Mouse (Mus musculus): ENCODE measurements around the gene Olfr1062. TPM values are rescaled to one million over a fixed set of nuclear protein-coding genes. Genes with fewer than 3 reads are reported as not detected.
"Not testable (repeated sequence)": the region's sequence is repeated elsewhere in the genome, so short reads cannot be mapped to it uniquely, and the experiment has no call there.

Olfr1062 gene
- polyA plus RNA-seq, 1 experiment from 2014 or later = not detected

- not testable (repeated sequence) for H3K36me3 ChIP-seq (ENCODE audit: control insufficient read depth, insufficient read depth, low read length); H3K4me2 ChIP-seq (ENCODE audit: low read depth); H3K27me3 ChIP-seq (ENCODE audit: control insufficient read depth, insufficient read depth, low read length); H3K4me3 ChIP-seq (ENCODE audit: low read depth, low read length); H3K9ac ChIP-seq (ENCODE audit: low read length); DNase-seq (ENCODE audit: low spot score); H3K9me3 ChIP-seq (ENCODE audit: control insufficient read depth, low read length); ATAC-seq (ENCODE audit: insufficient read depth, low FRiP score, low TSS enrichment); H3K27ac ChIP-seq (ENCODE audit: low read depth, low read length); H3K4me1 ChIP-seq (ENCODE audit: control insufficient read depth, insufficient read depth, low read length)
These were observed 38.1 kb downstream of the Olfr1062 start, which contains the start of gene Olfr1058 for GRCm38 (mm10) chr2:86388461-86388860. Olfr1058 (minus strand) TSS chr2:86388561.

GRCm38 (mm10) chr2:86378293-86378692, 48.3 kb downstream of the Olfr1062 start, which contains the start of gene Olfr1057:
Olfr1057 (minus strand) TSS chr2:86378393.
- no peak within 1 kb of the TSS for H3K27ac ChIP-seq (ENCODE audit: low read depth, low read length)
- no peaks in the 10 kb centered on the region for H3K9me3 ChIP-seq (ENCODE audit: control insufficient read depth, low read length)
- ATAC-seq (ENCODE audit: insufficient read depth, low FRiP score, low TSS enrichment) (no peak), DNase-seq (ENCODE audit: low spot score) (no peak)
- no peaks in the 10 kb centered on the region for H3K27me3 ChIP-seq (ENCODE audit: control insufficient read depth, insufficient read depth, low read length)
- no peak within 1 kb of the TSS for H3K9ac ChIP-seq (ENCODE audit: low read length)
- no peaks in the 10 kb centered on the region for H3K4me1 ChIP-seq (ENCODE audit: control insufficient read depth, insufficient read depth, low read length)
- no peak within 1 kb of the TSS for H3K4me3 ChIP-seq (ENCODE audit: low read depth, low read length)
- H3K36me3 ChIP-seq (ENCODE audit: control insufficient read depth, insufficient read depth, low read length) = no peaks in the 10 kb centered on the region
- no peak within 1 kb of the TSS for H3K4me2 ChIP-seq (ENCODE audit: low read depth)

Other genes with a start within 250 kb of the Olfr1062 start
- gene Olfr1044, start 248.9 kb downstream of the Olfr1062 start, polyA plus RNA-seq (2014; fragmentation: Nextera tagmentation; extraction: Ambion mirVana) = not detected in 2 replicates
- not detected in 2 replicates for gene Olfr52, start 241.1 kb downstream of the Olfr1062 start, polyA plus RNA-seq (2014; fragmentation: Nextera tagmentation; extraction: Ambion mirVana)
- not detected in 2 replicates for gene Olfr1045, start 223.7 kb downstream of the Olfr1062 start, polyA plus RNA-seq (2014; fragmentation: Nextera tagmentation; extraction: Ambion mirVana)
- not detected in 2 replicates for gene Olfr1046, start 207.4 kb downstream of the Olfr1062 start, polyA plus RNA-seq (2014; fragmentation: Nextera tagmentation; extraction: Ambion mirVana)
- not detected in 2 replicates for gene Olfr1047, start 195.3 kb downstream of the Olfr1062 start, polyA plus RNA-seq (2014; fragmentation: Nextera tagmentation; extraction: Ambion mirVana)
- gene Olfr1048, start 186.5 kb downstream of the Olfr1062 start, polyA plus RNA-seq (2014; fragmentation: Nextera tagmentation; extraction: Ambion mirVana) = not detected in 2 replicates
- gene Olfr1049, start 168.4 kb downstream of the Olfr1062 start, polyA plus RNA-seq (2014; fragmentation: Nextera tagmentation; extraction: Ambion mirVana) = not detected in 2 replicates
- not detected in 2 replicates for gene Olfr1051, start 147.7 kb downstream of the Olfr1062 start, polyA plus RNA-seq (2014; fragmentation: Nextera tagmentation; extraction: Ambion mirVana)
- gene Olfr1052, start 134.3 kb downstream of the Olfr1062 start, polyA plus RNA-seq (2014; fragmentation: Nextera tagmentation; extraction: Ambion mirVana) = not detected in 2 replicates
- gene Olfr1053, start 111.5 kb downstream of the Olfr1062 start, polyA plus RNA-seq (2014; fragmentation: Nextera tagmentation; extraction: Ambion mirVana) = not detected in 2 replicates
- not detected in 2 replicates for gene Olfr1054, start 91.3 kb downstream of the Olfr1062 start, polyA plus RNA-seq (2014; fragmentation: Nextera tagmentation; extraction: Ambion mirVana)
- gene Olfr1055, start 76.5 kb downstream of the Olfr1062 start, polyA plus RNA-seq (2014; fragmentation: Nextera tagmentation; extraction: Ambion mirVana) = not detected in 2 replicates
- gene Olfr1056, start 64.3 kb downstream of the Olfr1062 start, polyA plus RNA-seq (2014; fragmentation: Nextera tagmentation; extraction: Ambion mirVana) = not detected in 2 replicates
- gene Olfr1057, start 48.4 kb downstream of the Olfr1062 start, polyA plus RNA-seq (2014; fragmentation: Nextera tagmentation; extraction: Ambion mirVana) = not detected in 2 replicates
- not detected in 2 replicates for gene Olfr1058, start 38.2 kb downstream of the Olfr1062 start, polyA plus RNA-seq (2014; fragmentation: Nextera tagmentation; extraction: Ambion mirVana)
- not detected in 2 replicates for gene Olfr1061, start 12.7 kb downstream of the Olfr1062 start, polyA plus RNA-seq (2014; fragmentation: Nextera tagmentation; extraction: Ambion mirVana)
- gene Olfr1065, start 23.8 kb upstream of the Olfr1062 start, polyA plus RNA-seq (2014; fragmentation: Nextera tagmentation; extraction: Ambion mirVana) = not detected in 2 replicates
- gene Olfr1066, start 29.5 kb upstream of the Olfr1062 start, polyA plus RNA-seq (2014; fragmentation: Nextera tagmentation; extraction: Ambion mirVana) = not detected in 2 replicates
- gene Olfr228, start 60.6 kb upstream of the Olfr1062 start, polyA plus RNA-seq (2014; fragmentation: Nextera tagmentation; extraction: Ambion mirVana) = not detected in 2 replicates
- gene Olfr1076, start 81.7 kb upstream of the Olfr1062 start, polyA plus RNA-seq (2014; fragmentation: Nextera tagmentation; extraction: Ambion mirVana) = not detected in 2 replicates
- not detected in 2 replicates for gene Olfr1079, start 115.7 kb upstream of the Olfr1062 start, polyA plus RNA-seq (2014; fragmentation: Nextera tagmentation; extraction: Ambion mirVana)
- not detected in 2 replicates for gene Olfr1080, start 131.5 kb upstream of the Olfr1062 start, polyA plus RNA-seq (2014; fragmentation: Nextera tagmentation; extraction: Ambion mirVana)
- not detected in 2 replicates for gene Olfr1082, start 172.2 kb upstream of the Olfr1062 start, polyA plus RNA-seq (2014; fragmentation: Nextera tagmentation; extraction: Ambion mirVana)
- gene Olfr1084, start 213.0 kb upstream of the Olfr1062 start, polyA plus RNA-seq (2014; fragmentation: Nextera tagmentation; extraction: Ambion mirVana) = not detected in 2 replicates
- gene Olfr1085, start 235.3 kb upstream of the Olfr1062 start, polyA plus RNA-seq (2014; fragmentation: Nextera tagmentation; extraction: Ambion mirVana) = not detected in 2 replicates

Data from neural tube, embryonic 11.5 days (tissue).